Mouse (Mus musculus): ENCODE measurements around the gene Ubxn1. TPM values are rescaled to one million over a fixed set of nuclear protein-coding genes. Genes with fewer than 3 reads are reported as not detected.
"Not testable (repeated sequence)": the region's sequence is repeated elsewhere in the genome, so short reads cannot be mapped to it uniquely, and the experiment has no call there.

The Ubxn1 gene
- total RNA-seq (2021) = 100 to 1,000 TPM; 197 to 321 TPM
- long read RNA-seq, experiment 1, transcript Ubxn1-204 (9 exons, 1,291 nt) = major isoform, 335 of 422 reads
- long read RNA-seq, experiment 1, transcript Ubxn1-201 (8 exons, 1,127 nt) = minor isoform, 11 of 422 reads
- long read RNA-seq, experiment 1, partial matches to known transcripts = 39 of 422 reads
- long read RNA-seq, experiment 1, other reads (novel, unspliced or antisense) = 33 of 422 reads
- long read RNA-seq, experiment 2, transcript Ubxn1-202 (10 exons, 1,033 nt) = minor isoform, 5 of 322 reads
- long read RNA-seq, experiment 2, transcript Ubxn1-201 (8 exons, 1,127 nt) = minor isoform, 7 of 322 reads
- long read RNA-seq, experiment 2, transcript Ubxn1-204 (9 exons, 1,291 nt) = major isoform, 275 of 322 reads
- long read RNA-seq, experiment 2, partial matches to known transcripts = 26 of 322 reads
- long read RNA-seq, experiment 2, other reads (novel, unspliced or antisense) = 9 of 322 reads

DNA sequence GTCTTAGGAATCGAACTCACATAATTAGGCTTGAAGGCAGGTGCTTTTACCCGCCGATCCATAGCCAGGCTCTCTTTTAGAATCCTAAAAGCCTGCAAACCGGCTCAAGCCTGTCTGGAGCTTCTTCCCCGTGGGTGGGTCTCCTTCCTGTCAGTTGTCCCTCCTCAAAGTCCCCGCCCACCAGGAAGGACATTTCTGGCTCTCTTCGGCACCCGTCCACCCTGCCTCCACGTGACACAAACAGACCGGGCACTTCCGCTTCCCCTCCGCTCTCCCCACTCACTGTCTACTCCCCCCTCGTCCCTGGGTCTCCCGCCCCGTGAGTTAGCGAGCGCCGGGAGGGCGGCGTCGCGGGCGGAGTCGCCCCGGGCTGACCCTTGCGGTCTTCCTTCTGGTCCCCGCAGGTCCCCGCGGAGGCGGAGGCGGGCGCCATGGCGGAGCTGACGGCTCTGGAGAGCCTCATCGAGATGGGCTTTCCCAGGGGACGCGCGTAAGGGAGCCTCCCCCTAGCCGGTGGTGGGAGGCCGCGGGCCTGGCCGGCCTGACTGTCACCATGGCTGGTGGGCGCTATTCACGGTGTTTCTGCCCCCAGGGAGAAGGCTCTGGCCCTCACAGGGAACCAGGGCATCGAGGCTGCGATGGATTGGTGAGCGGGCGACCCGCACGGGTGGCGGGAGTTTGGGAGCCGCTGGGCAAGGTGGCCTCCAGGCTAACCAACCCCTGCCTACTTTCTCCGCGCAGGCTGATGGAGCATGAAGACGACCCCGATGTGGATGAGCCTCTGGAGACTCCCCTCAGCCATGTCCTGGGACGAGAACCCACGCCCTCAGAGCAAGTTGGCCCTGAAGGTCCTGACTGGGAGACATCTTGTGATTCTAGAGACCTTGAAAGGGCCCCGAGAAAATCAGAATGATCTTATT is at the start of gene Ubxn1:
Gene Ubxn1, plus strand, starts transcription at position 230 of the 920 bp plus-strand sequence.
- DNase-seq = peak; percentile 93 to 96
- intact Hi-C loops (cut with DNase I) = loop anchor here (2.0 kb wide), 1 partner anchor 57 kb away; the partner anchor contains the start of genes Eml3 and Rom1

GRCm38 (mm10) chr19:8822696-8823095 is 48.6 kb upstream of the Ubxn1 start:
- intact Hi-C loops (cut with DNase I) = no loop called here

DNA sequence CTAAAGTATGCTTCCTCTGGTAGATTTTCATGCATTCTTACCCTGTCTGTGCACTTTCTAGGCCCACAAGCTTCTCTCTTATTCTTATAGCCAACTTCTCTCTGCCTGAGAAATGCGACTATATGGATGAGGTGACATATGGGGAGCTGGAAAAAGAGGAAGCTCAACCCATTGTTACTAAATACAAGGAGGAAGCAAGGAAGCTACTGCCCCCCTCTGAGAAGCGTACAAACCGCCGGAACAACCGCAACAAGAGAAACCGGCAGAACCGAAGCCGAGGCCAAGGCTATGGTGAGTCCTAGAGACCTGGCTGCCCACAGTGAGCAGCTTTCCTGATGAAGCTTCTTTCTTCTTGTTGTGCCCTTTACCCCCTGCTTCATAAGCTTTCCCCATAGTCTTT is 41.6 kb upstream of the Ubxn1 start, which contains the start of gene AC129217.1:
Gene AC129217.1, plus strand, starts transcription at position 114 of the 400 bp plus-strand sequence.
- no peak for DNase-seq
- intact Hi-C loops (cut with DNase I) = no loop called here

More at GRCm38 (mm10) chr19:8822696-8823095, 48.6 kb upstream of the Ubxn1 start:
- no peak for DNase-seq

DNA sequence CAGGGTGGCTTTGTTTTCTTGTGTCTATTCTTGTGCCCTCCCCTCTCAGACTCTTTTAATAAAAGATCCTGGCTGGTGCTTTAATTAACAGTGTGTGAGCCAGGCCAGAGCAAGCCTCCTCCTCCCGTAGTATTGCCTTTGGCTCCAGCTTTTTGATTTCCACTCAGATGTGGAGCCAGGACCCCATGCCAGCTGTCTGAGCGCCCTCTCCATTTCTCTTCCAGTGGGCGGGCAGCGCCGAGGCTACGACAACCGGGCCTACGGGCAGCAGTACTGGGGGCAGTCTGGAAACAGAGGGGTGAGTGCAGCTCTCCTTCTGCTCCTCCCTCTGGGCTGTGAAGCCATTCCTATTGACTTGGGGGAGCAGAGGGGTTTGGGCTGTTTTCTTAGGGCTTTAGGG is 40.6 kb upstream of the Ubxn1 start:
- intact Hi-C loops (cut with DNase I) = no loop called here
- no peak for DNase-seq

DNA sequence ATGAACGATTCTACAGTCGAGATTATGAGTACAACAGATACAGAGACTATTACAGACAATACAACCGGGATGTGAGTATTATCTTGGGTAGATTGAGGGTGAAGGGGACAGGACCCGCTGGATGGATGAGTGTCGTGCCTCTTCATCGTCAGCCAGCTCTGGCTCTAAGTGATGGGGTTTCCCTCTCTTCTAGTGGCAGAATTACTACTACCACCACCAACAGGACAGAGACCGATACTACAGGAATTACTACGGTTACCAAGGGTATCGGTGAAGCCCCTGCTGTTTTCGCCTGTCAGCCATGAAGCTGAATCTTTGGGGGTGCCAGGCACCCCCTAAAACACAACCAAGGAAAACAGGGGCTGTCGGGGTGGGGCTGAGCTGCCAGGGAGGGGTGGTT is 40.0 kb upstream of the Ubxn1 start:
- no peak for DNase-seq
- intact Hi-C loops (cut with DNase I) = no loop called here

GRCm38 (mm10) chr19:8832971-8833370 is 38.3 kb upstream of the Ubxn1 start:
- DNase-seq = no peak
- intact Hi-C loops (cut with DNase I) = no loop called here

- intact Hi-C loops (cut with DNase I); DNase-seq: not testable (repeated sequence)
Measured at GRCm38 (mm10) chr19:8836327-8836726, 35.0 kb upstream of the Ubxn1 start.

- intact Hi-C loops (cut with DNase I) = no loop called here
- peak; percentile 68 to 83 for DNase-seq
Measured at GRCm38 (mm10) chr19:8837251-8837791, 34.0 kb upstream of the Ubxn1 start, which contains the start of gene Bscl2. Gene Bscl2 (plus strand): TSS chr19:8837467.

DNA sequence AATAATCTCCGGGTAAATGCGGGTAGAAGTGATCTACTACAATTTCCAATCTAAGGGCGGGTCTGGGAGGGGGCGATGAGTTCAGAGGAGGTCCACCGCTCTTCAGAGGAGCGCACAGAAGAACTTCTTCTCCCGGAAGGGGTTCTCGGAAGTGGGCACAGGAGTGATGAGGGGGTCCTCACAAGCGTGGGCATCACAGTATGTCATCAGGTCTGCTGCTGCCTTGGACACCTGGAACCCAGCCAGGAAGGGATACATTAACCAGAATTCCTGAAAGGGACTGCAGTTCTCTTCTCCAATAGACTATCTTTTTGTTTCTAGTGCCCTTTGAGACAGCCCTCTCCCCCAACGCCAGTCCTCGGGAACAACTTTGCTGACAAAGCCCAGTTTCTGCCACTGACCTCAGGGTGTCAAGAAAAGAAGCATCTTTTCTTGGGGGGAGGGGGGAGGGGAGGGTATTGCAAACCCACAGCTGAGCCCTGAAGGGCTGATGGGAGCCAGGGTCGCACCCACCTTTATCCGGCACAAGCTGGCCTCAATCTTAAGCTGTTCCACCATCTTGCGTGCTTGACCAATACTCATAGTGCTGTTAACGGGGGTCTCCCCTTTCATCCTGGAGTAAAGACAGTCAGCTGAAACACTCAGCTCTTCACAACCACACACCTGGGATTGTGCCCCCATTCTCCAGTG is 33.1 kb upstream of the Ubxn1 start:
- intact Hi-C loops (cut with DNase I) = no loop called here
- DNase-seq = no peak

DNA sequence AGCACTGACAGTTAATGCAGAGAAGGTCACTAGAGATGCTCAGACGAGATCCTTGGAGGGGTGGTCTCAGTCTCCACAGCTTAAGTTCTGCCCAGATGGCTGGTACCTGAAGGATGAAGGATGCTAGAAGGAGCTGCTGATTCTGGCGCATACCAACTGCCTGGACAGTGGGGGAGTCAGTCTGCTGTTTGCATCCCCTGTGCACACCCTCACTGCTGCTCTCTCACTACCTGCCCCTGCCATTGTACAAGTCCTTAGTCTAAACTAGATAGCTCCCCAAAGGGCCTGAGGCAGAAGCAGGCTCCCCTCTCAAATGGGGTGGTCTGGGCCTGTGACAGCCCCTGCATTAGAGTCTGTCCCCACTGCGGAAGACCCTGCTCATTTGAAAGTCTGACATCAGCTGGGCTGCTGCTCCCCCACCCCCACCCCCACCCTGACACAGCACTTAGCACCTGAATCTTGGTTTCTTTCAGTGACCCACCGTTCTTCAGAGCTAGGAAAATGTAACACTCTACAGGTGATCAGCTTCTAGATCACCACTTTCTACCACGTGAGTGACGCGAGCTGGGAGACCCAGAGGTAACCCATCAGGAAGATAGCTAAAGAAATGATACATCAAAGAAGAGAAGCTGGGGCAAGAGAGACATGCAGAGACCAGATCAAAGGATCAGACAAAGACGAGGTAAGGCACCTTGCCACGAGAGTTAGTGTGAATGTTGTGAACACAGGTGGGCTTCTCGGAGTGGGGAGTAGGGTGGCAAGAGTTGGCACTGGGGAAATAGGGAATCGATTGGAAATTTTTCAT is 32.0 kb upstream of the Ubxn1 start, which contains the start of gene Gng3:
Gene Gng3, minus strand, starts transcription at position 92 of the 805 bp plus-strand sequence.
- DNase-seq = no peak
- intact Hi-C loops (cut with DNase I) = no loop called here

DNA sequence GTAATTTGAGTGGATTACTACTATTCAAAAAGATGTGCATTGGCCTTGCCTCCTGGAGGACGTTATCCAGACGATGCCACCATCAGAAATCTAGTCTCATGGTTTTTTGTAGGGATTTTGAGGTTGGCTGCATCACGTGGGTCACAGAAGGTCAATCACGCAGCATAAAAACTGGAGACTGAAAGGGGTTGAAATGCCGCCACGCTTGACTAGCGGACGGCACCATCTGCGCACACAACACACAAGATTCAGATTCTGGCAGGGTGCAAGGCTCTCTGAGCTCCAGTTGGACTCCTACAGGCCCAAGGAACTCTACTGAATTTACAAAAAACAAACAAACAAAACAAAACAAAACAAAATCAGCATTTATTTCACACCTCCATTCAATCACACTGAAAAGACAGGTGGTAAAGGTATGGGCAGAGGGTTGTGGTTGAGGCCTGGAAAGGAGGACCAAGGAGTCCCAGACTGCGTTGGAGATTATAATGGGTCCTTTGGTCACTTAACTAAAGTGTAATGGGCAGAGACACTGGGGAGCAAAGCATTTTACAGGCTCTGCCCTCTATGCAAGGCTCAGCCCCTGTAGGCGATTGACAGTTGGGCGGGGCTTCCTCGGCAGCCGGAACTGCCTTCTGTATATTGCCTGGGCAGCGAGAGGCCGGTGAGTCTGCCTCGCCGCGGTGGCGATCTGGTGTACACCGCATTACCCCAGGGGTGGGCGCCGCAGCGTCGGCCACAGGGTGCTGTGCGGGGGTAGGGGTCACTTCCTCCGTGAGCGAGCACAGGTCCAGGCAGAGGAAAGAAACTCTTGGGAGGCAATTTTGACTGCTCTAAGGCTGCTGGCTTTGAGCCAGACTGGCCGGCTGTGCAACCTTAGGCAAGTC is 31.1 kb upstream of the Ubxn1 start:
- peak; percentile 64 to 65 for DNase-seq
- intact Hi-C loops (cut with DNase I) = loop anchor here (5.0 kb wide), 1 partner anchor 52 kb away; the partner anchor contains the start of gene Ints5

- intact Hi-C loops (cut with DNase I) = loop anchor here (5.0 kb wide), 1 partner anchor 51 kb away; the partner anchor contains the start of gene Ints5
- no peak for DNase-seq
Measured at GRCm38 (mm10) chr19:8841012-8841411, 30.3 kb upstream of the Ubxn1 start.

DNA sequence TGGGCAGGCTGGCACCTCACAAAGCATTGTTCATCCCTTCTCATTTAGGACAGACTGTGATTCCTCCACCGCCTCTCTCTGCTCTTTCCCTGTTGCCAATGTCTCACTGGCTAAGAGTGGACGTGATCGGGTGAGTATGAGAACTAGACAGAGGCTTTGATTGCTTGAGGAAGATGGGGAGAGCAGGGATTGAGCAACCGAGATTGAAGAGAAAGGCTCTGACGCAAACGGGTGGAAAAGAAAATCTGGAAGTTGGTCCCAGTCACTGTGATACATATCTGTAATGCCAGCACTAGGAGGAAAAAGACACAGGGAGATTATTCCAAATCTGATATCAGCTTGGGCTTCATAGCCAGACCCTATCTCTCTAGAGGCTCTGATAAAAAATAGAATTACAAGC is 28.3 kb upstream of the Ubxn1 start:
- intact Hi-C loops (cut with DNase I) = loop anchor here (5.0 kb wide), 1 partner anchor 49 kb away; the partner anchor contains the start of gene Ints5
- DNase-seq = no peak

- peak; percentile 59 to 82 for DNase-seq
- intact Hi-C loops (cut with DNase I) = loop anchor here (5.0 kb wide), 2 partner anchors 48 to 258 kb away; partner anchors contain the start of gene Ints5
Measured at GRCm38 (mm10) chr19:8844371-8845129, 26.7 kb upstream of the Ubxn1 start.

DNA sequence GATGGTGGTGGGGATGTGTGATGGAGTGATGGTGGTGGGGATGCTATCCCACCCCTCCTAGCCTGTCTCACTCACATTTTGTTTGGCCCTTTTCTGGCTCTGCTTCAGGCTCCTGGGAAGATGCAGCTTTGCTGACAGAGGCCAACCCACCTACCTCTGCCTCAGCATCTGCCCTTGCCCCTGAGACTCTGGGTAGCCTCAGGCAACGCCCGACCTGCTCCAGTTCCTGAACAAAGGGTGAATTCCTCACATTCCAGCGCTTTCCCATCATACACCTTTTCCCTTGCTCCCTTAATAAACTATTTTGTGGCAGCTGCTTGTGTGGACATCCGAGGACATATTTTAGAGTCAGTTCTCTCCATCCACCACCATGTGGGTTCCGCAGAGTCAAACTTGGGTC is 22.9 kb upstream of the Ubxn1 start:
- intact Hi-C loops (cut with DNase I) = loop anchor here (5.0 kb wide), 1 partner anchor 254 kb away; no protein-coding TSS in a partner anchor
- DNase-seq = no peak

GRCm38 (mm10) chr19:8850402-8850901 is 20.8 kb upstream of the Ubxn1 start, which contains the start of gene Lrrn4cl:
Gene Lrrn4cl (plus strand): TSS chr19:8850768.
- peak; percentile 53 to 63 for DNase-seq
- intact Hi-C loops (cut with DNase I) = no loop called here

- intact Hi-C loops (cut with DNase I) = no loop called here
- DNase-seq = no peak
Measured at GRCm38 (mm10) chr19:8851639-8852038, 19.7 kb upstream of the Ubxn1 start.
